Mouse (Mus musculus) cerebellum, postnatal 4 days (tissue): ENCODE results near the gene Dll1.

Source experiments
- DNase-seq, 2 experiments: peaks; one replicate each; pipeline ENCODE4 v3.0.0; 2022; ENCODE audit warnings: low spot score in 2 of 2, mixed read lengths in 1 of 2

Dll1 gene

GRCm38 (mm10) chr17:15327106-15327505 is 49.6 kb downstream of the Dll1 start:
- no peak for DNase-seq

GRCm38 (mm10) chr17:15325976-15326842 is 50.5 kb downstream of the Dll1 start:
- DNase-seq: no peak

- peak; percentile 17 to 48 for DNase-seq
Measured at GRCm38 (mm10) chr17:15323191-15323834, 53.4 kb downstream of the Dll1 start.
